Mouse (Mus musculus): Measurements from ENCODE around the gene Pacsin1.
"Not testable (repeated sequence)": the region's sequence is repeated elsewhere in the genome, so short reads cannot be mapped to it uniquely, and the experiment has no call there.

The Pacsin1 gene

GRCm38 (mm10) chr17:27636132-27637020 is 18.9 kb upstream of the Pacsin1 start, which contains the start of gene Rps10:
Gene Rps10 (minus strand): TSS chr17:27636669.
- DNase-seq (ENCODE audit: extremely low spot score), result no peak

- DNase-seq (ENCODE audit: extremely low spot score), result no peak
Measured at GRCm38 (mm10) chr17:27637333-27637732, 18.0 kb upstream of the Pacsin1 start.

- DNase-seq (ENCODE audit: extremely low spot score), result no peak
Measured at GRCm38 (mm10) chr17:27638921-27639332, 16.4 kb upstream of the Pacsin1 start.

GRCm38 (mm10) chr17:27639851-27640250 is 15.5 kb upstream of the Pacsin1 start:
- DNase-seq (ENCODE audit: extremely low spot score), result not testable (repeated sequence)

- peak; percentile 34 for DNase-seq (ENCODE audit: extremely low spot score)
Measured at GRCm38 (mm10) chr17:27642491-27643062, 12.7 kb upstream of the Pacsin1 start.

GRCm38 (mm10) chr17:27643101-27643500 is 12.2 kb upstream of the Pacsin1 start:
- no peak for DNase-seq (ENCODE audit: extremely low spot score)

- no peak for DNase-seq (ENCODE audit: extremely low spot score)
Measured at GRCm38 (mm10) chr17:27643756-27644155, 11.6 kb upstream of the Pacsin1 start.

GRCm38 (mm10) chr17:27644572-27644971 is 10.7 kb upstream of the Pacsin1 start:
- DNase-seq (ENCODE audit: extremely low spot score), result no peak

GRCm38 (mm10) chr17:27645807-27646206 is 9.5 kb upstream of the Pacsin1 start:
- DNase-seq (ENCODE audit: extremely low spot score), result no peak

GRCm38 (mm10) chr17:27650160-27650559 is 5.1 kb upstream of the Pacsin1 start:
- peak; percentile 71 for DNase-seq (ENCODE audit: extremely low spot score)

- DNase-seq (ENCODE audit: extremely low spot score), result no peak
Measured at GRCm38 (mm10) chr17:27650586-27650985, 4.7 kb upstream of the Pacsin1 start.

GRCm38 (mm10) chr17:27652046-27652790 is 3.1 kb upstream of the Pacsin1 start:
- DNase-seq (ENCODE audit: extremely low spot score), result no peak

GRCm38 (mm10) chr17:27653253-27653959 is 1.9 kb upstream of the Pacsin1 start:
- no peak for DNase-seq (ENCODE audit: extremely low spot score)

GRCm38 (mm10) chr17:27656011-27656399 is 696 bp downstream of the Pacsin1 start:
- DNase-seq (ENCODE audit: extremely low spot score), result peak; percentile 44

GRCm38 (mm10) chr17:27656414-27656813 is 1.1 kb downstream of the Pacsin1 start:
- DNase-seq (ENCODE audit: extremely low spot score), result no peak

- no peak for DNase-seq (ENCODE audit: extremely low spot score)
Measured at GRCm38 (mm10) chr17:27657123-27657522, 1.8 kb downstream of the Pacsin1 start.

GRCm38 (mm10) chr17:27658767-27659166 is 3.5 kb downstream of the Pacsin1 start:
- DNase-seq (ENCODE audit: extremely low spot score), result no peak

GRCm38 (mm10) chr17:27671720-27672119 is 16.4 kb downstream of the Pacsin1 start:
- DNase-seq (ENCODE audit: extremely low spot score), result no peak

GRCm38 (mm10) chr17:27673945-27674344 is 18.6 kb downstream of the Pacsin1 start:
- no peak for DNase-seq (ENCODE audit: extremely low spot score)

- DNase-seq (ENCODE audit: extremely low spot score), result no peak
Measured at GRCm38 (mm10) chr17:27675453-27675852, 20.1 kb downstream of the Pacsin1 start.

- no peak for DNase-seq (ENCODE audit: extremely low spot score)
Measured at GRCm38 (mm10) chr17:27676270-27676669, 21.0 kb downstream of the Pacsin1 start.

- DNase-seq (ENCODE audit: extremely low spot score), result no peak
Measured at GRCm38 (mm10) chr17:27677756-27678155, 22.4 kb downstream of the Pacsin1 start.

Data from embryo, embryonic 9.5 days (tissue).